Mouse (Mus musculus): ENCODE measurements around the gene Dmpk. TPM values are rescaled to one million over a fixed set of nuclear protein-coding genes. Genes with fewer than 3 reads are reported as not detected.
A peak's percentile ranks its signal among the peaks of the same experiment; 100 is the strongest.

The Dmpk gene
- polyA plus RNA-seq, 1 experiment from 2014 or later = 154 TPM

GRCm38 (mm10) chr7:19084921-19085473 is 1.3 kb downstream of the Dmpk start:
- ChIA-PET POLR2A (interaction anchor here (0.8 to 7.5 kb wide), 2 partner anchors 9 kb away, joined by 5 to 48 read pairs; partner anchors contain the start of genes Dmwd and Six5), CTCF (interaction anchor here (3.4 to 17.1 kb wide), 2 partner anchors 8 to 10 kb away, joined by 25 to 238 read pairs; partner anchors contain the start of gene Dmwd)
- H3K27me3 ChIP-seq = no peaks in the 10 kb centered on the region
- TF ChIP-seq CTCF (IDR thresholded peaks at IDR 0.05) = no peak
- in situ Hi-C loops (cut with MboI; ENCODE audit: low pct_unique_long_range_greater_than_20kb) = no loop called here
- DNase-seq (ENCODE audit: low read depth, low spot score) (no peak), ATAC-seq (no peak)

- ChIA-PET POLR2A (interaction anchor here (7.5 kb wide), 1 partner anchor 8 kb away, joined by 48 read pairs; the partner anchor contains the start of gene Six5), CTCF (interaction anchor here (17.1 kb wide), 1 partner anchor 11 kb away, joined by 238 read pairs; the partner anchor contains the start of gene Dmwd)
- H3K27me3 ChIP-seq = no peaks in the 10 kb centered on the region
- in situ Hi-C loops (cut with MboI; ENCODE audit: low pct_unique_long_range_greater_than_20kb) = no loop called here
- ATAC-seq (no peak), DNase-seq (ENCODE audit: low read depth, low spot score) (no peak)
- TF ChIP-seq CTCF (IDR thresholded peaks at IDR 0.05) = no peak
These were observed 1.8 kb downstream of the Dmpk start for GRCm38 (mm10) chr7:19085495-19085894.

GRCm38 (mm10) chr7:19086042-19086441 is 2.4 kb downstream of the Dmpk start:
- in situ Hi-C loops (cut with MboI; ENCODE audit: low pct_unique_long_range_greater_than_20kb) = no loop called here
- POLR2A ChIA-PET = interaction anchor here (7.5 kb wide), 1 partner anchor 8 kb away, joined by 48 read pairs; the partner anchor contains the start of gene Six5
- no peak for ATAC-seq
- CTCF ChIA-PET = interaction anchor here (17.1 kb wide), 1 partner anchor 11 kb away, joined by 238 read pairs; the partner anchor contains the start of gene Dmwd
- no peak for TF ChIP-seq CTCF (IDR thresholded peaks at IDR 0.05)
- no peaks in the 10 kb centered on the region for H3K27me3 ChIP-seq
- DNase-seq (ENCODE audit: low read depth, low spot score) = no peak

- H3K27me3 ChIP-seq = no peaks in the 10 kb centered on the region
- ATAC-seq = no peak
- in situ Hi-C loops (cut with MboI; ENCODE audit: low pct_unique_long_range_greater_than_20kb) = no loop called here
- ChIA-PET POLR2A (interaction anchor here (0.5 to 1.0 kb wide), 2 partner anchors 10 to 12 kb away, joined by 3 to 5 read pairs; partner anchors contain the start of gene Dmwd), CTCF (interaction anchor here (17.1 kb wide), 1 partner anchor 12 kb away, joined by 238 read pairs; the partner anchor contains the start of gene Dmwd)
- no peak for DNase-seq (ENCODE audit: low read depth, low spot score)
- no peak for TF ChIP-seq CTCF (IDR thresholded peaks at IDR 0.05)
These were observed 3.1 kb downstream of the Dmpk start for GRCm38 (mm10) chr7:19086760-19087159.

GRCm38 (mm10) chr7:19088813-19089212 is 5.2 kb downstream of the Dmpk start:
- POLR2A ChIA-PET = interaction anchor here (1.3 kb wide), 1 partner anchor 13 kb away, joined by 15 read pairs; the partner anchor contains the start of gene Dmwd
- H3K27me3 ChIP-seq = no peaks in the 10 kb centered on the region
- no peak for ATAC-seq
- DNase-seq (ENCODE audit: low read depth, low spot score) = no peak
- CTCF ChIA-PET = interaction anchor here (1.2 to 17.1 kb wide), 4 partner anchors 14 to 52 kb away, joined by 4 to 238 read pairs (median 5); partner anchors contain the start of gene Dmwd
- in situ Hi-C loops (cut with MboI; ENCODE audit: low pct_unique_long_range_greater_than_20kb) = no loop called here
- no peak for TF ChIP-seq CTCF (IDR thresholded peaks at IDR 0.05)

GRCm38 (mm10) chr7:19091913-19092312 is 8.3 kb downstream of the Dmpk start:
- ATAC-seq (no peak), DNase-seq (ENCODE audit: low read depth, low spot score) (no peak)
- ChIA-PET CTCF (interaction anchor here (2.5 to 17.1 kb wide), 2 partner anchors 9 to 17 kb away, joined by 25 to 238 read pairs; partner anchors contain the start of genes Dmpk and Dmwd), POLR2A (interaction anchor here (0.9 to 5.8 kb wide), 4 partner anchors 9 to 28 kb away, joined by 4 to 48 read pairs (median 20); partner anchors contain the start of genes Dmpk and Dmwd)
- no peak for TF ChIP-seq CTCF (IDR thresholded peaks at IDR 0.05)
- in situ Hi-C loops (cut with MboI; ENCODE audit: low pct_unique_long_range_greater_than_20kb) = no loop called here
- no peaks in the 10 kb centered on the region for H3K27me3 ChIP-seq

- H3K27me3 ChIP-seq = no peaks in the 10 kb centered on the region
- in situ Hi-C loops (cut with MboI; ENCODE audit: low pct_unique_long_range_greater_than_20kb) = no loop called here
- DNase-seq (ENCODE audit: low read depth, low spot score) (no peak), ATAC-seq (no peak)
- CTCF ChIA-PET = interaction anchor here (0.9 to 17.1 kb wide), 3 partner anchors 9 to 67 kb away, joined by 4 to 238 read pairs (median 25); partner anchors contain the start of genes Dmpk and Dmwd
- POLR2A ChIA-PET = interaction anchor here (1.3 to 5.8 kb wide), 5 partner anchors 10 to 28 kb away, joined by 4 to 48 read pairs (median 5); partner anchors contain the start of genes Dmpk and Dmwd
- no peak for TF ChIP-seq CTCF (IDR thresholded peaks at IDR 0.05)
These were observed 8.9 kb downstream of the Dmpk start for GRCm38 (mm10) chr7:19092381-19093173.

GRCm38 (mm10) chr7:19093174-19093521 is 9.5 kb downstream of the Dmpk start:
- no peaks in the 10 kb centered on the region for H3K27me3 ChIP-seq
- no peak for TF ChIP-seq CTCF (IDR thresholded peaks at IDR 0.05)
- DNase-seq (ENCODE audit: low read depth, low spot score) (no peak), ATAC-seq (no peak)
- ChIA-PET CTCF (interaction anchor here (0.9 to 17.1 kb wide), 4 partner anchors 10 to 67 kb away, joined by 4 to 238 read pairs (median 15); partner anchors contain the start of genes Dmpk, Dmwd, Qpctl and Snrpd2), POLR2A (interaction anchor here (1.4 to 5.8 kb wide), 4 partner anchors 10 to 27 kb away, joined by 4 to 48 read pairs (median 20); partner anchors contain the start of genes Dmpk and Dmwd)
- in situ Hi-C loops (cut with MboI; ENCODE audit: low pct_unique_long_range_greater_than_20kb) = no loop called here

GRCm38 (mm10) chr7:19093537-19094385 is 10.1 kb downstream of the Dmpk start:
- peak; percentile 92 for DNase-seq (ENCODE audit: low read depth, low spot score)
- ATAC-seq = peak; percentile 64
- in situ Hi-C loops (cut with MboI; ENCODE audit: low pct_unique_long_range_greater_than_20kb) = no loop called here
- ChIA-PET POLR2A (interaction anchor here (0.5 to 5.8 kb wide), 5 partner anchors 11 to 44 kb away, joined by 4 to 48 read pairs (median 6); partner anchors contain the start of genes Dmpk and Dmwd), CTCF (interaction anchor here (0.9 to 17.1 kb wide), 4 partner anchors 11 to 68 kb away, joined by 4 to 238 read pairs (median 15); partner anchors contain the start of genes Dmpk, Dmwd, Qpctl and Snrpd2)
- H3K27me3 ChIP-seq = no peaks in the 10 kb centered on the region
- no peak for TF ChIP-seq CTCF (IDR thresholded peaks at IDR 0.05)

All from Patski (cell line).